Mouse (Mus musculus): ENCODE results near the gene Hoxb6.

- TF ChIP-seq CTCF (conservative IDR thresholded peaks at IDR 0.05 in 1 of 2, IDR thresholded peaks at IDR 0.05 in 1 of 2; ENCODE audit: low read depth in 2 of 2, low read length in 2 of 2) (no peak), RAD21 (IDR thresholded peaks at IDR 0.05; ENCODE audit: low read depth, low read length) (no peak), ZC3H11A (IDR thresholded peaks at IDR 0.05; ENCODE audit: low read depth, low read length) (no peak), MXI1 (IDR thresholded peaks at IDR 0.05; ENCODE audit: low read depth, low read length) (no peak), ETS1 (conservative IDR thresholded peaks at IDR 0.05; ENCODE audit: low read depth, low read length) (no peak), MAX (IDR thresholded peaks at IDR 0.05; ENCODE audit: low read length) (no peak), JUN (IDR thresholded peaks at IDR 0.05; ENCODE audit: insufficient read depth, low read depth, low read length) (no peak), POLR2AphosphoS2 (IDR thresholded peaks at IDR 0.05; ENCODE audit: low read depth, low read length) (no peak), POLR2A (IDR thresholded peaks at IDR 0.05; ENCODE audit: low read depth, low read length) (no peak)
Observed at GRCm38 (mm10) chr11:96309288-96309687, 17.0 kb downstream of the Hoxb6 start.
